Mouse (Mus musculus): ENCODE data around the gene Eif4enif1.

DNA sequence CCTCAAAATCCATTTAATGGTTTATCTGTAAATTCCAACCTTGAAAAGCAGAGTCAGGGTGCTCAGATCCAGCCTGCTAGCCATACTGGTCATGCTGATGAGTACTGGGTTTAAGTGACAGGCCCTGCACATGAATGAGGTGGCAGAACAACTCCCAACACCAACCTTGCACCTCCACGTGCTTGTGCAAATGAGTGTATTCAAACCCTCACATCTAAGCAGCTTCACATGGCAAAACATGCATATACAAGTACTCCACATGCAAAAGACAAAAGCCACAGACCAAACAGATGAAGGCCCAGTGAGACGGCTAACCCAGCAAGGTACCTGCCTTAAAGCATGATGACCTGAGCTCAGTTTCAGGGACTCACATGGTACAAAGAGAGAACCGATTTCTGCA lies 83.7 kb downstream of the Eif4enif1 start:
- TF ChIP-seq POLR2A (IDR thresholded peaks at IDR 0.05; ENCODE audit: extremely low read depth, insufficient read depth, low read length) (no peak), CTCF (IDR thresholded peaks at IDR 0.05; ENCODE audit: extremely low read depth, insufficient read depth, low read length) (no peak)

Measured in cortical plate, adult 2 months (tissue).